Mouse (Mus musculus) intestine, embryonic 14.5 days (tissue): ENCODE data around the gene Edn2. TPM values are rescaled to one million over a fixed set of nuclear protein-coding genes. Genes with fewer than 3 reads are reported as not detected.

Source experiments
- polyA plus RNA-seq: library from polyadenylated mRNA; unstranded; fragments of >200 nt; fragmentation: Nextera tagmentation; extraction: Ambion mirVana; gene quantifications from 2 replicates; pipeline ENCODE4 v1.2.1, GENCODE M21; 2014

Edn2 gene
- polyA plus RNA-seq, 1 experiment from 2014 or later: 4.7 TPM

Other genes starting within 250 kb of the Edn2 start
- not detected in 2 replicates for gene AL607142.1, start 96.2 kb upstream of the Edn2 start, polyA plus RNA-seq
- 0.39 and 0.50 TPM in 2 replicates for gene Foxo6, start 126.1 kb downstream of the Edn2 start, polyA plus RNA-seq
- gene Scmh1, start 244.1 kb downstream of the Edn2 start, polyA plus RNA-seq: 36.6 and 43.3 TPM in 2 replicates